Mouse (Mus musculus) right cerebral cortex, adult 18-20 months (tissue): ENCODE data around the gene Naa11.

ENCODE experiments used
- DNase-seq: peaks from one replicate; pipeline ENCODE4 v3.0.0; 2022; ENCODE audit warnings: mixed read lengths

Gene Naa11

DNA sequence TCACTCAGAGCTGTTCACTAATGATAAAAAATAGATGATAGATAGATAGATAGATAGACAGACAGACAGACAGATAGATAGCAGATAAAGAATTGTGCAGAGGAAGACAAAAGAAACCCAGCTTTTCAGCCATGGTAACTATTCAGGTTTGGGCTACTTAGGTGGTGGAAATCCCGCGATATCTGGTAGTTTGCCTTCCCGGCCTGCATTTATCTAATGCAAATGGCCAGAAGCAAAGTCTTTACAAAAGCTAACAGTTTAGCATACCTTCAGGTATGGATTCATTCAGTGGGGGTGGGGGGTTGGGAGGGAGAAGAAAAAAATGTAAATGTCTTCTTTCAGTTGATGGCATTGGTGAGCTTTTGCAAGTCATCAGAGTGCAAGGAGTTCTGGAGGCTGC, 48.0 kb downstream of the Naa11 start:
- no peak for DNase-seq

DNA sequence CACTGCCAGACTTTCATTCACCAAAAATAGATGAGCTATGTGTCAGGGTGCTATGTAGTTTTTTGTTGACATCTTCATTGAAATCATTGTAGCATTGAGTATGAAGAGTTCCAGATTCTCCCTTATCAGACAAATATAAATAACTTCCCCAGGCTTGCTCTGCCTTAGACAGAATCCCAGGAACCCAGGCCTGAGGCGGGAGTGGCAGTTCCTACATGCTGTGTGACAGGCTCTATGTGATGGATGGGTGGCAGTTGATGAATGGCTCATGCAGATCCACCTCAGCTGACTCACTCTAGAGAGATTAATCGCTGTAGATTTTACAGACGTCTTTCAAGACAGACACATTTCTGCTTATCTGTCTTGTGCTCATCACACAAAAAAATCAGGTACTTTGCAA, 57.4 kb downstream of the Naa11 start:
- no peak for DNase-seq
